Mouse (Mus musculus): ENCODE measurements around the gene Cpsf3.

Gene Cpsf3

GRCm38 (mm10) chr12:21264970-21265369 is 20.2 kb upstream of the Cpsf3 start:
- no peak for TF ChIP-seq CTCF (conservative IDR thresholded peaks at IDR 0.05; ENCODE audit: low read length)
- no peak for TF ChIP-seq POU5F1 (IDR thresholded peaks at IDR 0.05; ENCODE audit: borderline replicate concordance, low read length)
- no peak for TF ChIP-seq NANOG (IDR thresholded peaks at IDR 0.05; ENCODE audit: borderline replicate concordance, low read length)
- Histone ChIP-seq H3K4me1 (replicated peaks; ENCODE audit: low read depth, low read length) (peaks cover 37% of the 10 kb centered on the region), H3K36me3 (ENCODE audit: insufficient read depth, low read length) (peaks cover 19% of the 10 kb centered on the region), H3K4me3 (replicated peaks; ENCODE audit: low read length) (no peak overlapping the region), H3K9me3 (ENCODE audit: low read length) (no peaks in the 10 kb centered on the region), H3K27me3 (ENCODE audit: insufficient read depth, low read length) (no peaks in the 10 kb centered on the region)

- no peaks in the 10 kb centered on the region for H3K27me3 ChIP-seq (ENCODE audit: insufficient read depth, low read length)
- H3K9me3 ChIP-seq (ENCODE audit: low read length) = no peaks in the 10 kb centered on the region
- H3K36me3 ChIP-seq (ENCODE audit: insufficient read depth, low read length) = peaks cover 21% of the 10 kb centered on the region
- no peak for TF ChIP-seq POU5F1 (IDR thresholded peaks at IDR 0.05; ENCODE audit: borderline replicate concordance, low read length)
- no peak for TF ChIP-seq CTCF (conservative IDR thresholded peaks at IDR 0.05; ENCODE audit: low read length)
- no peak for TF ChIP-seq NANOG (IDR thresholded peaks at IDR 0.05; ENCODE audit: borderline replicate concordance, low read length)
- peaks cover 35% of the 10 kb centered on the region for H3K4me1 ChIP-seq (replicated peaks; ENCODE audit: low read depth, low read length)
- H3K4me3 ChIP-seq (replicated peaks; ENCODE audit: low read length) = 0 out of 2 replicates have a peak overlapping the region, but pooled peaks have one; percentile 20
Measured at GRCm38 (mm10) chr12:21265501-21265900, 19.7 kb upstream of the Cpsf3 start.

GRCm38 (mm10) chr12:21265946-21266783 is 19.0 kb upstream of the Cpsf3 start:
- TF ChIP-seq CTCF (conservative IDR thresholded peaks at IDR 0.05; ENCODE audit: low read length) (peak; percentile 41), NANOG (IDR thresholded peaks at IDR 0.05; ENCODE audit: borderline replicate concordance, low read length) (no peak)
- H3K9me3 ChIP-seq (ENCODE audit: low read length) = no peaks in the 10 kb centered on the region
- H3K27me3 ChIP-seq (ENCODE audit: insufficient read depth, low read length) = no peaks in the 10 kb centered on the region
- H3K4me1 ChIP-seq (replicated peaks; ENCODE audit: low read depth, low read length) = peaks cover 33% of the 10 kb centered on the region
- H3K36me3 ChIP-seq (ENCODE audit: insufficient read depth, low read length) = peaks cover 27% of the 10 kb centered on the region
- H3K4me3 ChIP-seq (replicated peaks; ENCODE audit: low read length) = no peak overlapping the region; the same call in 1 of the 2 replicates

GRCm38 (mm10) chr12:21266784-21267098 is 18.4 kb upstream of the Cpsf3 start:
- H3K4me3 ChIP-seq (replicated peaks; ENCODE audit: low read length) = no peak overlapping the region
- H3K4me1 ChIP-seq (replicated peaks; ENCODE audit: low read depth, low read length) = peaks cover 33% of the 10 kb centered on the region
- peaks cover 32% of the 10 kb centered on the region for H3K36me3 ChIP-seq (ENCODE audit: insufficient read depth, low read length)
- H3K27me3 ChIP-seq (ENCODE audit: insufficient read depth, low read length) = no peaks in the 10 kb centered on the region
- H3K9me3 ChIP-seq (ENCODE audit: low read length) = no peaks in the 10 kb centered on the region
- no peak for TF ChIP-seq POU5F1 (IDR thresholded peaks at IDR 0.05; ENCODE audit: borderline replicate concordance, low read length)
- TF ChIP-seq CTCF (conservative IDR thresholded peaks at IDR 0.05; ENCODE audit: low read length) = no peak
- TF ChIP-seq NANOG (IDR thresholded peaks at IDR 0.05; ENCODE audit: borderline replicate concordance, low read length) = no peak

GRCm38 (mm10) chr12:21268083-21268616 is 17.0 kb upstream of the Cpsf3 start:
- H3K27me3 ChIP-seq (ENCODE audit: insufficient read depth, low read length) = no peaks in the 10 kb centered on the region
- H3K9me3 ChIP-seq (ENCODE audit: low read length) = no peaks in the 10 kb centered on the region
- H3K4me1 ChIP-seq (replicated peaks; ENCODE audit: low read depth, low read length) = peaks cover 33% of the 10 kb centered on the region
- no peak overlapping the region for H3K4me3 ChIP-seq (replicated peaks; ENCODE audit: low read length)
- TF ChIP-seq POU5F1 (IDR thresholded peaks at IDR 0.05; ENCODE audit: borderline replicate concordance, low read length) = no peak
- no peak for TF ChIP-seq NANOG (IDR thresholded peaks at IDR 0.05; ENCODE audit: borderline replicate concordance, low read length)
- no peak for TF ChIP-seq CTCF (conservative IDR thresholded peaks at IDR 0.05; ENCODE audit: low read length)
- H3K36me3 ChIP-seq (ENCODE audit: insufficient read depth, low read length) = peaks cover 34% of the 10 kb centered on the region

- H3K9me3 ChIP-seq (ENCODE audit: low read length) = peaks cover 10% of the 10 kb centered on the region
- H3K27me3 ChIP-seq (ENCODE audit: insufficient read depth, low read length) = no peaks in the 10 kb centered on the region
- H3K4me3 ChIP-seq (replicated peaks; ENCODE audit: low read length) = no peak overlapping the region
- H3K36me3 ChIP-seq (ENCODE audit: insufficient read depth, low read length) = peaks cover 43% of the 10 kb centered on the region
- TF ChIP-seq NANOG (IDR thresholded peaks at IDR 0.05; ENCODE audit: borderline replicate concordance, low read length) (no peak), POU5F1 (IDR thresholded peaks at IDR 0.05; ENCODE audit: borderline replicate concordance, low read length) (no peak), CTCF (conservative IDR thresholded peaks at IDR 0.05; ENCODE audit: low read length) (no peak)
- H3K4me1 ChIP-seq (replicated peaks; ENCODE audit: low read depth, low read length) = no peaks in the 10 kb centered on the region
Measured at GRCm38 (mm10) chr12:21274446-21274845, 10.7 kb upstream of the Cpsf3 start.

- Histone ChIP-seq H3K36me3 (ENCODE audit: insufficient read depth, low read length) (peaks cover 19% of the 10 kb centered on the region), H3K27me3 (ENCODE audit: insufficient read depth, low read length) (no peaks in the 10 kb centered on the region), H3K4me1 (replicated peaks; ENCODE audit: low read depth, low read length) (no peaks in the 10 kb centered on the region), H3K9me3 (ENCODE audit: low read length) (peaks cover 10% of the 10 kb centered on the region), H3K4me3 (replicated peaks; ENCODE audit: low read length) (no peak overlapping the region)
- TF ChIP-seq NANOG (IDR thresholded peaks at IDR 0.05; ENCODE audit: borderline replicate concordance, low read length) (no peak), POU5F1 (IDR thresholded peaks at IDR 0.05; ENCODE audit: borderline replicate concordance, low read length) (no peak), CTCF (conservative IDR thresholded peaks at IDR 0.05; ENCODE audit: low read length) (no peak)
Measured at GRCm38 (mm10) chr12:21277352-21277864, 7.8 kb upstream of the Cpsf3 start.

GRCm38 (mm10) chr12:21285508-21286242 is 484 bp downstream of the Cpsf3 start:
- Histone ChIP-seq H3K27me3 (ENCODE audit: insufficient read depth, low read length) (no peaks in the 10 kb centered on the region), H3K4me1 (replicated peaks; ENCODE audit: low read depth, low read length) (peaks cover 46% of the 10 kb centered on the region), H3K36me3 (ENCODE audit: insufficient read depth, low read length) (peaks cover 25% of the 10 kb centered on the region), H3K9me3 (ENCODE audit: low read length) (no peaks in the 10 kb centered on the region), H3K4me3 (replicated peaks; ENCODE audit: low read length) (peak overlapping the region; percentile 97)
- TF ChIP-seq CTCF (conservative IDR thresholded peaks at IDR 0.05; ENCODE audit: low read length) (no peak), NANOG (IDR thresholded peaks at IDR 0.05; ENCODE audit: borderline replicate concordance, low read length) (no peak), POU5F1 (IDR thresholded peaks at IDR 0.05; ENCODE audit: borderline replicate concordance, low read length) (no peak)
